Mouse (Mus musculus): Measurements from ENCODE around the gene Zc3h10.
A peak's percentile ranks its signal among the peaks of the same experiment; 100 is the strongest.
"Not testable (repeated sequence)": the region's sequence is repeated elsewhere in the genome, so short reads cannot be mapped to it uniquely, and the experiment has no call there.

Gene Zc3h10

GRCm38 (mm10) chr10:128550144-128550823, 2.7 kb upstream of the Zc3h10 start:
- DNase-seq, result not testable (repeated sequence)

GRCm38 (mm10) chr10:128549682-128550057, 2.1 kb upstream of the Zc3h10 start:
- not testable (repeated sequence) for DNase-seq

- DNase-seq, result peak; percentile 92 to 95
Observed at GRCm38 (mm10) chr10:128548947-128549681, 1.5 kb upstream of the Zc3h10 start, which contains the start of gene Rpl41. Gene Rpl41 (minus strand): TSS chr10:128549305.

GRCm38 (mm10) chr10:128548051-128548791, 647 bp upstream of the Zc3h10 start:
- not testable (repeated sequence) for DNase-seq

- DNase-seq, result no peak
Observed at GRCm38 (mm10) chr10:128546787-128547186, 787 bp downstream of the Zc3h10 start.

- no peak for DNase-seq
Observed at GRCm38 (mm10) chr10:128546361-128546760, 1.2 kb downstream of the Zc3h10 start.

- DNase-seq, result no peak
Observed at GRCm38 (mm10) chr10:128545570-128545898, 2.0 kb downstream of the Zc3h10 start.

- DNase-seq, result no peak
Observed at GRCm38 (mm10) chr10:128544674-128545569, 2.7 kb downstream of the Zc3h10 start.

- DNase-seq, result no peak
Observed at GRCm38 (mm10) chr10:128544151-128544657, 3.4 kb downstream of the Zc3h10 start.

- no peak for DNase-seq
Observed at GRCm38 (mm10) chr10:128543100-128543499, 4.5 kb downstream of the Zc3h10 start.

- DNase-seq, result no peak
Observed at GRCm38 (mm10) chr10:128538340-128538870, 9.2 kb downstream of the Zc3h10 start.

GRCm38 (mm10) chr10:128536266-128536940, 11.2 kb downstream of the Zc3h10 start:
- DNase-seq, result peak; percentile 88 to 91

- DNase-seq, result no peak
Observed at GRCm38 (mm10) chr10:128535624-128536265, 11.8 kb downstream of the Zc3h10 start.

- DNase-seq, result no peak
Observed at GRCm38 (mm10) chr10:128535206-128535605, 12.4 kb downstream of the Zc3h10 start.

- DNase-seq, result no peak
Observed at GRCm38 (mm10) chr10:128526366-128527356, 20.9 kb downstream of the Zc3h10 start.

GRCm38 (mm10) chr10:128525671-128526308, 21.8 kb downstream of the Zc3h10 start, which contains the start of gene Esyt1:
Gene Esyt1 (minus strand): TSS chr10:128525871.
- DNase-seq, result peak; percentile 89 to 95

- peak; percentile 72 to 84 for DNase-seq
Observed at GRCm38 (mm10) chr10:128524732-128525662, 22.6 kb downstream of the Zc3h10 start.

Data from kidney, postnatal 4 days (tissue).